Mouse (Mus musculus): Measurements from ENCODE around the gene Lbp. TPM values are rescaled to one million over a fixed set of nuclear protein-coding genes. Genes with fewer than 3 reads are reported as not detected.

Lbp gene
- total and polyA plus RNA-seq, 2 experiments from 2014 or later, result 4.7 to 8.0 TPM

GRCm38 (mm10) chr2:158359757-158360620, 53.7 kb downstream of the Lbp start:
- Histone ChIP-seq H3K36me3 (ENCODE audit: insufficient read depth) (peaks cover 49% of the 10 kb centered on the region), H3K4me3 (ENCODE audit: low read depth, low read length) (peak overlapping the region; percentile 77), H3K27ac (ENCODE audit: low read depth, low read length) (peak overlapping the region; percentile 82; the same call in 1 of the 2 replicates), H3K4me2 (ENCODE audit: low read depth) (peak overlapping the region; percentile 78), H3K4me1 (ENCODE audit: insufficient read depth) (no peaks in the 10 kb centered on the region), H3K27me3 (ENCODE audit: insufficient read depth, low read length) (no peaks in the 10 kb centered on the region), H3K9ac (peak overlapping the region; percentile 89), H3K9me3 (ENCODE audit: low read length) (no peaks in the 10 kb centered on the region)
- DNase-seq (no peak), ATAC-seq (no peak)
- no peak for TF ChIP-seq CTCF (IDR thresholded peaks at IDR 0.05; ENCODE audit: low read depth)
- WGBS, result 70% methylated on average over 12 of the region's 12 CpGs

DNA sequence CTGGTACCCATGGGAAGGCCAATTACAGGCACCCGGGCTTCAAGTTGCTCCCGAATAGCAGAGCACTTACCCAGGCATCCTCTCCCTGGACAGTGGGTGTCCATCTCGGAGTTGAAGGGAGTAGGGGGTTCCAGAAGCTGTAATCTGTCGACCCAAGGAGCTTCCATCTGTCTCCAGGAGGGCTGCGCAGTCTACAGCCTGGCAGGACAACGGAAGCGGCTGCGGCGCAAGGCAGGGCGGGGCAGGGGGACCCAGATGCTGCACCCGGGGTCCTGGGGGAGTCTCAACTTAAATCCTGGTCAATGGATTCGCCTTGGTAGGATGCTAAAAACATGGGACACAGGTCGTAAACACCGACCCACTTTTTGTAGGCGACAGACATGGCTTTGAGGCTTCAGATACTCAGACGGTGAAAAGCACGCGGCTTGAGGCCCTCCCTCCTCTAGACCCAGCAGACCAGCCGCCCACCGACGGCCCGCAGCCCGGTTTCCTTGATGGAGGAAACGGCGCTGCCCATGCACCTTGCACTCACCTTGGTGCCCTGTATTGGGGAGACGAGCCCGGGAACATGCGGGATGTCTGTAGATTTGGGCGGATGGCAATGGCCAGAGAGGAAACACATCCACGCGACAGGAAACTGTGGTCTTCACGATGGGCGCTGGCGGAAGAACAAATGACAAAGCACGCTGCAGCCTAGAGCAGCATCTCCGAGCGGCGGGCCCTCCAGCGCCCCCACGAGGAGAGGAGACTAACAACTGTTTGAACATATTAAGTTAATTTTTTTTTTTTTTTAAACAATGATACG, 54.8 kb downstream of the Lbp start:
- H3K4me2 ChIP-seq (ENCODE audit: low read depth), result peak overlapping the region; percentile 78
- ATAC-seq, result peak; percentile 95

DNA sequence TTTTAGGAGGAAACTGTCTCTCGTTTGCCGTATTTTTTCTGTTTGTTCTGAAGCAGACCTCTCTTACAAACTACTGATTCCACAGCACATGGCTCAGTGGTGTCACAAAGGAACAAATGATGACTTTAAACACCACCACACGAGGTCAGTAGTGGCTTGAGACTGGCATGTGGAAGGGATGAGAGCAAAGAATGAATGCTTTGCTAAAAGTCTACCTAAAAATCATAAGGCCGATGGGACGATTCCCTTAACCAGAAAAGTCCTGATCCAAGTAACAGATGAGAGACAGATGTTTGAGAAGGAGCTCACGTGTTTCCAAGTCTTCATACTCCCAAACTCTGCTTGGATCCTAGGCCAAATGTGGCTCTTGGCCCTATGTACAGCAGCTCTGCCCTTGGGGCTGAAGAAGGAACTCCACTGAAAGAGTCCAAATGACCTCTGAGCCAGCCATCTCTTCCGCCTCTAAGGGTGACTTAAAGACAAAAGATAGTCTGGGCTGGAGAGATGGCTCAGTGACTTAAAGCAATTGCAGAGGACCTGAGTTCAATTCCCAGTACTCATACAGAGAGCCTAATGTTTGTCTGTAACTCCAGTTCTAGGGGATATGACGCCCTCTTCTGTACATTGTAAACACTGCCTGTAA, 55.5 kb downstream of the Lbp start:
- Histone ChIP-seq H3K9ac (no peak overlapping the region), H3K4me3 (ENCODE audit: low read depth, low read length) (peak overlapping the region; percentile 77), H3K4me1 (ENCODE audit: insufficient read depth) (no peaks in the 10 kb centered on the region), H3K9me3 (ENCODE audit: low read length) (no peaks in the 10 kb centered on the region), H3K4me2 (ENCODE audit: low read depth) (peak overlapping the region; percentile 14; the same call in 1 of the 2 replicates), H3K36me3 (ENCODE audit: insufficient read depth) (peaks cover 31% of the 10 kb centered on the region), H3K27ac (ENCODE audit: low read depth, low read length) (peak overlapping the region; percentile 82), H3K27me3 (ENCODE audit: insufficient read depth, low read length) (no peaks in the 10 kb centered on the region)
- peak; percentile 54 for ATAC-seq
- no peak; the same call in 1 of the 2 replicates for TF ChIP-seq CTCF (IDR thresholded peaks at IDR 0.05; ENCODE audit: low read depth)
- whole genome bisulfite sequencing, result 36% methylated on average over 8 of the region's 8 CpGs
- DNase-seq, result no peak

More for the DNA sequence above, 54.8 kb downstream of the Lbp start:
- Histone ChIP-seq H3K9ac (peak overlapping the region; percentile 89), H3K4me1 (ENCODE audit: insufficient read depth) (no peaks in the 10 kb centered on the region), H3K9me3 (ENCODE audit: low read length) (no peaks in the 10 kb centered on the region), H3K36me3 (ENCODE audit: insufficient read depth) (peaks cover 38% of the 10 kb centered on the region), H3K4me3 (ENCODE audit: low read depth, low read length) (peak overlapping the region; percentile 77), H3K27ac (ENCODE audit: low read depth, low read length) (peak overlapping the region; percentile 82), H3K27me3 (ENCODE audit: insufficient read depth, low read length) (no peaks in the 10 kb centered on the region)
- DNase-seq, result peak; percentile 97
- WGBS, result under 1% methylated on average over 41 of the region's 41 CpGs
- TF ChIP-seq CTCF (IDR thresholded peaks at IDR 0.05; ENCODE audit: low read depth), result peak; percentile 83

DNA sequence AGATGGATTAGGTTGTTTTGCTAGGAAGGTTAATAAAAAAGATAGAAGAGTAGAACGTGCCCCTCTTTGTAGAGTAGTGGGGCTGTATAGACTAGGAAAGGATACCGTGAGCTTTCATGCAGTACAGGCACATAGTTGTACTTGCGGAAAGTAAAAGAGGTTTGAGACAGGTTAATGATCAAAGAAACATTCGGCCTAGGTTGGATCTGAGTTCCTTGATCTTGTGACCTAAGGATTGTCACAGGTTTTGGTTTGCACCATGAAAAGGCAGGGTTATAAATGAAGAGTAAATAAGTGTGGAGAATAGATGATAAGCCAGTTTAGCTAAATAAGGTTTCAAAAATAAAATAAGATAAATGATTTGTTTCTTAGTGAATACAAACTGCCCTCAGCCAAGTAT, 57.9 kb downstream of the Lbp start:
- DNase-seq (no peak), ATAC-seq (no peak)
- H3K27ac ChIP-seq (ENCODE audit: low read depth, low read length), result no peak overlapping the region
- TF ChIP-seq CTCF (IDR thresholded peaks at IDR 0.05; ENCODE audit: low read depth), result no peak
- WGBS, result 84% methylated on average over 4 of the region's 4 CpGs
- H3K27me3 ChIP-seq (ENCODE audit: insufficient read depth, low read length), result no peaks in the 10 kb centered on the region
- H3K4me1 ChIP-seq (ENCODE audit: insufficient read depth), result no peaks in the 10 kb centered on the region
- peaks cover 7% of the 10 kb centered on the region for H3K36me3 ChIP-seq (ENCODE audit: insufficient read depth)
- H3K9ac ChIP-seq, result no peak overlapping the region
- H3K4me3 ChIP-seq (ENCODE audit: low read depth, low read length), result no peak overlapping the region
- H3K9me3 ChIP-seq (ENCODE audit: low read length), result no peaks in the 10 kb centered on the region
- no peak overlapping the region for H3K4me2 ChIP-seq (ENCODE audit: low read depth)

DNA sequence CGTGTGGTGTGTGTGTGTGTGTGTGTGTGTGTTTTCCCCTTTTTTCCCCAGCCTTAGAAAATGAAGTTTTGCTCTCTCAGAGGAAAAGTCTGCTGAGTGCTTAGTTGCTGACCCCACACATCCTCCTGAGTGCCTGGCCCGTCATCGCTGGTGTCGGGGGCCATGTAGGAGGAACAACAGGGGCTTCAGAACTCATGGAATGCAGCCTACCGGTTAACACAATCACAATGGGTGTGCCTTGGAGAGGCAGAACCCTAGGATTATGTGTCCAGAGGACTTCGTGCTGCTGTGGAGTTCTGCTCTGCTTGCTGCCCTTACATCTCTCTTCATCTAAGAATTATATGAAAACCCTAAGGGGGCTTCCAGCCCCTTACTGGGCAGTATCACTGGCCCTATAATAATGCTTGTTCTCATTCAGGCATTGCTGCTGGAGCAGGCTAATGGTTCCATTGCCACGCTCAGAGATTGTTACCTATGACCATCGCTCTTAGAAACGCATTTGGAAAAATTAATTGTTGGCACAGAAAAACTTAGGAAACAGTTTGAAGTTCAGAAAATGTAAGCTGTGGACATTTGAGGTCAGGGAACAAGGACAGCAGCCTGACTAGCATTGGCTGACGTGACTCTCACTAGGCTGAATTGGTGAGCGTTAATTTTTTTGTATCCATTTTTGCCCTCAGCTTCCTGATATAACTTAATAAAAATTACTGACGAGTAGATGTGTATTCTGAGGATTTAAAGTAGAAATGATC, 59.0 kb downstream of the Lbp start:
- WGBS, result 68% methylated on average over 12 of the region's 12 CpGs
- no peaks in the 10 kb centered on the region for H3K4me1 ChIP-seq (ENCODE audit: insufficient read depth)
- DNase-seq (no peak), ATAC-seq (no peak)
- no peaks in the 10 kb centered on the region for H3K27me3 ChIP-seq (ENCODE audit: insufficient read depth, low read length)
- no peaks in the 10 kb centered on the region for H3K9me3 ChIP-seq (ENCODE audit: low read length)
- H3K4me3 ChIP-seq (ENCODE audit: low read depth, low read length), result no peak overlapping the region
- H3K9ac ChIP-seq, result no peak overlapping the region
- H3K4me2 ChIP-seq (ENCODE audit: low read depth), result no peak overlapping the region
- H3K36me3 ChIP-seq (ENCODE audit: insufficient read depth), result no peaks in the 10 kb centered on the region
- no peak overlapping the region for H3K27ac ChIP-seq (ENCODE audit: low read depth, low read length)
- TF ChIP-seq CTCF (IDR thresholded peaks at IDR 0.05; ENCODE audit: low read depth), result no peak

GRCm38 (mm10) chr2:158367654-158368053, 61.4 kb downstream of the Lbp start:
- Histone ChIP-seq H3K27ac (ENCODE audit: low read depth, low read length) (no peak overlapping the region), H3K9me3 (ENCODE audit: low read length) (no peaks in the 10 kb centered on the region), H3K4me1 (ENCODE audit: insufficient read depth) (no peaks in the 10 kb centered on the region), H3K27me3 (ENCODE audit: insufficient read depth, low read length) (no peaks in the 10 kb centered on the region), H3K4me2 (ENCODE audit: low read depth) (no peak overlapping the region), H3K36me3 (ENCODE audit: insufficient read depth) (no peaks in the 10 kb centered on the region), H3K9ac (no peak overlapping the region), H3K4me3 (ENCODE audit: low read depth, low read length) (no peak overlapping the region)
- ATAC-seq (no peak), DNase-seq (no peak)
- WGBS, result 89% methylated on average over 5 of the region's 5 CpGs
- no peak for TF ChIP-seq CTCF (IDR thresholded peaks at IDR 0.05; ENCODE audit: low read depth)
